Mouse (Mus musculus): ENCODE measurements around the gene Pkm.
A peak's percentile ranks its signal among the peaks of the same experiment; 100 is the strongest.

The Pkm gene

DNA sequence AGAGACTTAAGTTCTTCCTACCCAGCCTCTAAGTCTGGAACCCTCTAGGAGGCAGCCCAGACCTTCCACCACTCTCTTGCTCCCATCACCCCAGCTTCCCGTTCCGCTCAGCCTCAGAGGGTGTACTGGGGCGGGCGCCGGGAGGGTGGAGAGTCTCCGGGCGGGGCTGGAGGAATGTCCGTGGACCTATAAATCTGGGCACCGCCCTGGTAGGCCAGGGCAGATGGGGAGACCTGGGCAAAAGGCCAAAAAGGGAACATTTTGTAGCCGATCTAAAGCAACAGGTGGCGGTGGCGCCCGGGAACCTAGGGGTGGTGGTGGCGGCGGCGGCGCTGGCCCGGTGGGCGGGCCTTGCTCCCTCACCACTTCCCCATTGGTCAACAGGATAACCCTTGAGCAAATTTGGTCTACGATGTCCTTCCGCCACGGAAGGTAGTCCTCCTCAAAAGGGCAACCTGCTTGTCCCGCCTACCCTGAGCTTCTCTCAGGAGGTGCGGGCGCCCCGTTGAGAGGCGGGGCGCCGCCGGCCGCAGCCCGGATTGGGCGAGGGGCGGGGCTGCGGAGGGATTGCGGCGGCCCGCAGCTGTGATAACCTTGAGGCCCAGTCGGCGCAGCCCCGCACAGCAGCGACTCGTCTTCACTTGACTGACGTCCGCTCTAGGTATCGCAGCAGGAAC is at the start of gene Pkm:
Gene Pkm, plus strand, starts transcription at position 411 of the 677 bp plus-strand sequence.
- DNase-seq (ENCODE audit: low read depth, low spot score): peak; percentile 100

DNA sequence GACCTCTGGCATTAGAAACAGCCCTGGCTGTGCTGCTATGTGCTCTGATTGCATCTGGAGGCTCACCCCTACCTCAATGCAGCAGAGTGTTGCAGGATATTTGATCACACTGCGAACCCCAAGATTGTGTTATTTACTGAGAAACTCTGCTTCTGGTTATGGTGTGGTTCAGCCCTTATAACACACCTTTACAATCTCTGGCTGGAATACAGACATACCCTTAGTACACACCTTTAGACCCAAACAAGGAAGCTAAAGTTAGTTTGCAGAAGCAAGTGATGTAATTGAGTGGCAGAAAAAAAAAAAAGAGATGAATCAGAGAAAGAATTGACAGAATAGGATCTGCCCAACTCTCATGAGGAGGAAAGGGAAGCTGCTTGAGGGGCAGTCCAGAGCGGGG is 45.2 kb upstream of the Pkm start:
- DNase-seq (ENCODE audit: low read depth, low spot score): no peak

DNA sequence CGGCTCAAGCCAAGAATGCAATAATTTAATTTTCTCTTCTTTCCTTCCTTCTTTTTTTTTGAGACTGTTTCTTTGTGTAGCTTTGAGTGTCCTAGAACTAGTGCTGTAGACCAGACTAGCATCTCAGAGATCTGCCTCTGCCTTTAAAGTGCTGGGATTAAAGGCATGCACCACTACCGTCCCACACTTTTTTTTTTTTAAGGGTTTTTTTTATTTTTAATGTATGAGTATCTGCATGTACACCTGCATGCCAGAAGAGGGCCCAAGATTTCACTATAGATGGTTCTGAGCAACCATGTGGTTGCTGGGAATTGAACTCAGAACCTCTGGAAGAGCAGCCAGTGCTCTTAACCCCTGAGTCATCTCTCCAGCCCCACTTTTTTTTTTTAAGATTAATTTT is 40.4 kb upstream of the Pkm start:
- no peak for DNase-seq (ENCODE audit: low read depth, low spot score)

DNA sequence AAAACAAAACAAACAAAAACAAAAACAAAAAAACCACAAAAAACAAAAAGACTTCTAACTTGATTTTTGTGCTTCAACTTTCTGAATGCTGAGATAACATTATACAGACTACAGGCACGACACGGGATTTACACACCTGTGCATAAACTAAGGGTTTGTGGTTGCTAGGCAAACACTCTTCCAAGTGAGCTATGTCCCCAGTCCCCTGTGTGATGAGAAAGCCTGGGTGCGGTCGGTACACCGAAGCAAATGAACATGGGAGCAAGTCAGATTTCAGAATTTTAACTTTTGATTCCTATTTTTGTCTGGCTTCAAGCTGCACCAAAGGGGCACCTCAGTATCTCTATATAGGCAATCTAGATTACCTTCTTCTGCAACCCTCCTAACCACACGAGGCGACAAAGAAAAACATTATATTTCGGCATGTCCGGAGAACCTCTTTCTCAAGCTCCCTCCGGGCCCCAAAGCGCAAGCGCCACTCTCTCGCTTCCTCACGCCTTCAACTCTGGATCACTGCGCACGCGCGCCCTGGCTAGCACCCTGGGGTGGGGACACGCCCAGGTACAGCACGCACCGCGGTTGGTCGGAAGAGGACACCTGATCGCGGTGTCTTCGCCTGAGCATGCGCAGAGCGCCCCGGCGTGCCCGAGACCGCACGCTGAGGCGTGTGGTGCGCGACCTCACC is 39.4 kb upstream of the Pkm start, which contains the start of gene Parp6:
Gene Parp6, plus strand, starts transcription at position 663 of the 685 bp plus-strand sequence.
- DNase-seq (ENCODE audit: low read depth, low spot score): peak; percentile 99

DNA sequence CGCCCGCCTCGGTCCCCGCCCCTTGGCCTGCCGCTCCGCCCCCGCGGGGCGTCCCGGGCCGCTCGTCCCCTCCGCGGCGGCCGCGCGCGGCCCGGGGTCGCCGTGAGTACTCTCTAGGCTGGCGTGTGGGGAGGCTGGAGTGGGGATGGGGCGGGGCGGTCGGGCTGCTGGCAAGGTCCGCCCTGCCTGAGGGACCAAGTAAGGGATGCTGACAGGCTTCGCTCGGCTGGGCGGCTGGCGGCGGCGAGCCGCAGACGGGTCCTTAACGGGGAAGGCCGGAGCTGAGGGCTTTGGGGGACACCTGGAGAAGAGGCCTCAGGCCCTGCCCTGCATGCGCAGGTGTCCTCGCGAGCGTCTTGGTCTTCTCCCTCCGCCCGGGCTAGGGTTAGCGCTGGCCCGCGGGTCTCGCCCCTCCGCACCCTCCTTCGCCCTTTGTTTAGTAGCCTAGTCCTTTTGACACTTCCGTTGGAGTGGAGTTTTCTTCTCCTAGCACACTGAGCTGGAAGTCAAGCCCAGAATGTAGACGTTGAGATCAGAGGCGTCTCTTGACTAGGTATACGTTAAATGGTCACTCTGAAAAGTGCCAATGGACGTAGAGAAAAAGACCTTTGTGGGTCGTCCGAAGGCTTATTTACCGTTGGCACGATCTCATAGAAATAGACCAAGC is 38.7 kb upstream of the Pkm start:
- DNase-seq (ENCODE audit: low read depth, low spot score): no peak

DNA sequence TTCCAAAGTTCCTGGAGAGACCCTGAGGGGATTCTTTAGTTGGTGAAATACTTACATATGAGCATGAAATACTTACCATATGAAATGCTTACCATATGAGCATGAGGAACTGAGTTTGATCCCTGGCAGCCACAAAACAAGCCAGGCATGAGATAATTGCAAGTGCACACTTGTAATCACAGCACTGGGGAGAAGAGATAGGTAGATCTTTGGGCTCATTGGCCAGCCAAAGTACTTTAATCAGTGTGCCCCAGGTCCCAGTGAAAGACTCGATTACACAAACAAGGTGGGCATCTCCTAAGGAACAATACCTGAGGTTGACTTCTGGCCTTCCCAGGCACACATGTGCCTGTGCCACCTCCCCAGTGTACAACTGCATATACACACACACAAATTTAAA is 17.8 kb upstream of the Pkm start:
- DNase-seq (ENCODE audit: low read depth, low spot score): no peak

DNA sequence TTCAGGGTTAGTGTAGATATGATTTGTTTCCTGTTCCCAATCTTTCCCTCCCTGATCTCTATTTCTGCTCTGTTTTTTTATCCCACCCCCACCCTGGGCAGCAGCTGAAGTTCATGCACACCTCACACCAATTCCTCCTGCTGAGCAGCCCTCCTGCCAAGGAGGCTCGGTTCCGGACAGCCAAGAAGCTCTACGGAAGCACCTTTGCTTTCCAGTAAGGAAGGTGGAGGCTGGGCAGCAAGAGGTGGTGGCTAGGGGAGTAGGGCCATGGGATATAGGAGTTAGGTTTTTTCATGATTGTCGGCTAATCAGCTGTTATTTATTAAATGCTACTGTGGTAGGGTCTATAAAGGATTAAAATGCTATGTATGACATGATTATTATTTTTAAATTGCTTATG is 16.2 kb upstream of the Pkm start:
- no peak for DNase-seq (ENCODE audit: low read depth, low spot score)

DNA sequence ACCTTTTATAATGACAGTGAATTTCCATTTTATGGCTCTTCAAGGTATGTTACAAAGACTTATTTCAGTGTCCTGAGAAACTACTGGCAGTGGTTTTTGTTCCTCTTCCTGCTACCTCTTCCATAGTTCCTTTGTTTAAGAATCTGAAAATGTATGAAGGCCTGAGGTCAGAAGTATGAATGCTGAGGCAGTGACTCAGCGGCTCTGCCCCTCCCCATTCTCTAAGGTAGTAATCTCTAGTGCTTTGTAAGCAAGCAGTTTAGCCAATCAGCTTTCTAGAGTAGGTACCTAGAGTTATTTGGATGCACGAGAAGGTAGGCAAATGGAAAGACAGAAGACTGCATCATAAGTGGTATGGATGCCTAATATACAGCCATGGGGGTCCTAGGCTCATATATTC is 14.8 kb upstream of the Pkm start:
- DNase-seq (ENCODE audit: low read depth, low spot score): no peak

DNA sequence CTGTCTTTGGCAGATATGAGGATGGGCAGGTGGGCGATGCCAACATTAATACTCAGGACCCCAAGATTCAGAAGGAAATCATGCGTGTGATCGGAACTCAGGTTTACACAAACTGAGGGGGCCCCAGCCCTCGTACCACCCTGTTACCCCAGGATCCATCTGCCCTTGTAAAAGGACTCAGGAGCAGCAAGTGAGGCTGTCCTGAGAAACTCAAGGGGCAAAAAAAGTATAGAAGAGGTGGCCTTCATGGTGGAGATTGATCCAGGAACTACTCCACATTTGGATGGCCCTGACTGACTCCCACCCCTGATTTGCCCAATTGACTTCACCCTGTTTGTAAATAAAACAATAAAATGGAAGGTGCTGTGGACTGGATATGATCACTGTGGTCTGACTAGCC is 6.3 kb upstream of the Pkm start:
- no peak for DNase-seq (ENCODE audit: low read depth, low spot score)

DNA sequence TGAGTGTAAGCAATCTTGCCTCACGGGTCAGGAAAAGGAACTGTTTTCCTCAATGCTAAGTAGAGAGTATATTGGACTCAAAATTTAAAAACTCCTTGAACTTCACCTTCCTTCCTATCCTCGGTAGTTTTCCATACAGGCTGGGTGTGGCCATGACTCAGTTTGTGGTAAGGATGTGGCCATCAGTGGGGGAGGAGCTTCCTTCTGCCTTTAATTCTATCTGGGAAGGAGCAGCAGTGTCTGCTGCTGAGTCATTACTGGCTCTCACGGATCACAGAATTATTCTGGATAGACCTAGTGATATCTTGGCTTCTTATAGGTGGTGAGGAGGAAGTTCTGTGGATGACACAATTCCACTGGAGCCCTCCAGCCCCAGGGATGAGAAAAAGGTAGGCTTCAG is 2.8 kb upstream of the Pkm start:
- DNase-seq (ENCODE audit: low read depth, low spot score): no peak

DNA sequence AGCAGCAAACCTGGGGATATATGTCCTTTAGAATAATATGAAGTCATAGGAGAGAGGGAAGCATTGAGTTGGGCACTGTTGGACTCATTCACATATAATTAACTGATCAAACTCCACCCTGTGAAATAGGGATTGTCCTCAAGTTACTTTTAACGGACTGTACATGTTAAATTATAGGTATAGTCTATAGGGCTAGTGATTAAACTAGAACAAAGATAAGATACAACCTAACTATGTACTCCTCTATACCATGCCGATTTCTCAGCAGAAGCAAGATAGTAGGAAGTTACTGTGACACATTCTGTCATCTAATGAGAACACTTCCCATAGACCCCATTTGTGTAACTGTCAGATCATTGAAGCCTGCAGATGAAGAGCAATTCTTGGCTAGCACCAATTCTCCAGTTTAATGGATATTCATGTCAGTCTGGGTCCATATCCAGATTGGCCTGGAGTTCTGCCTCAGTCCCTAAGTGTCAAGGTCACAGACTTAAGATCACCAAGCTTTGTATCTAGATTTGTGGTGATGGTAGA is 1.7 kb upstream of the Pkm start:
- no peak for DNase-seq (ENCODE audit: low read depth, low spot score)

DNA sequence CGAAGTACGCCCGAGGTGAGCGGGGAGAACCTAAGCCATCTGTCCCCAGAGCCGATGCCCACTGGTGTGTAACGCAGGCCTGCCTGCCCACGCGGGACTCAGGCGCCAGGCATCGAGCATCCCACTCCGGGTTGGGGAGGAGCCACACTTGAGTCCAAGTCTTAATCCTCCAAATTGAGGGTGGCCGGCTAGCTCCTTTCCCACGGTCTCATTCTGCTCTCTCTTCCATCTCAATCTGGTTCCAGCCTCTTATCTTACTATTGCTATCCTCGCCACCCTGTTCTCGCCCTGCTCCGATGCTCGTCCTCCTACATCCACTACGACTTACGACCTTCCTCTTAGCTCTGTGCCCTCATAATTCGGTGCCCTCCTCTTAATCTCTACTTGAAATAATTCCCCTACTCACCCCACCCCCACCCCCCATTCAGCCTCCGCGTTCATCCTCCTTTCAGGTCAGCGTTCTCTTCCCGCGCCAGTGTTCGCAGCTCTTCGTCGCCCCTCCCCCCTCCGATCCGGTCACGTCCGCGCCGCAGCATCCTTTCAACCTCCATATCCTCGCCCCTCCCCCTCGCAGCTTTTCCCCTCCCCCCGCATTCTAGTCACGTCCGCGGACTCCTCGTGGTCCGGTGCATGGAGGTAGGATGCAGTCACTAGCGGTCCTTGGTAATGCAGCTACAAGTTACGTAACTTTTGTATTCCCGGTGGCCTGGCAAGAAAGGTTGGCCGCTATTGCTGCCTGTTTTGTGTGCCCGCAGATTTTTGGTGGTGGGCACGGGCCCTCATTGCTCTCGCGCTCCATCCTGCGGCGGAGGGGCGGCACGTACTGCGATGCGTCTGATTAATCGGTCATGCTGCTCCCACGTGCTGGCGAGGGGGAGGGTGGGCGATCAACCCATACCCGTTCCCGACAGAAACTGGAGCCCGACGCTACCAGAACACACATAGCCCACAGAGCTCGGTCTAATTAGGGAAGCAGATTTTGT is 758 bp downstream of the Pkm start:
- peak; percentile 96 for DNase-seq (ENCODE audit: low read depth, low spot score)

DNA sequence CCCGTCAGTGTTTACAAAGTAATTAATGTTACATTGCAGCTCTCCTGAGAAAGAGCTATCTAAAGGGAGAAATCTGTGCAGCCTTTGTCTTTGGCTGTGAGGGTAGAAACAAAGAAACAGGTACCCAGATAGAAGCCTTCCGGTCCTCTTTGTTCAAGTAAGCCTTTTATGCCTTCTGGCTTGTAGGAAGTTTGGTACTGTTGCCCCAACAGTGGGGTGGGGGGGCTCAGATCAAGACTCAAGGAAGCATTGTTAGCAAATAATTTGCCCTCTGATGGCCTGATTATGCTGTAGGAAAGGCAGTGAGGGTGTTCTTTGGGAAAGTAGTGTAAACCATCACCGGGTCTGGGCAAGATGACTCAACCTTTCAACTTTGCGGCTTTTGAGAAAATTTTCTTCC is 2.0 kb downstream of the Pkm start:
- DNase-seq (ENCODE audit: low read depth, low spot score): no peak

DNA sequence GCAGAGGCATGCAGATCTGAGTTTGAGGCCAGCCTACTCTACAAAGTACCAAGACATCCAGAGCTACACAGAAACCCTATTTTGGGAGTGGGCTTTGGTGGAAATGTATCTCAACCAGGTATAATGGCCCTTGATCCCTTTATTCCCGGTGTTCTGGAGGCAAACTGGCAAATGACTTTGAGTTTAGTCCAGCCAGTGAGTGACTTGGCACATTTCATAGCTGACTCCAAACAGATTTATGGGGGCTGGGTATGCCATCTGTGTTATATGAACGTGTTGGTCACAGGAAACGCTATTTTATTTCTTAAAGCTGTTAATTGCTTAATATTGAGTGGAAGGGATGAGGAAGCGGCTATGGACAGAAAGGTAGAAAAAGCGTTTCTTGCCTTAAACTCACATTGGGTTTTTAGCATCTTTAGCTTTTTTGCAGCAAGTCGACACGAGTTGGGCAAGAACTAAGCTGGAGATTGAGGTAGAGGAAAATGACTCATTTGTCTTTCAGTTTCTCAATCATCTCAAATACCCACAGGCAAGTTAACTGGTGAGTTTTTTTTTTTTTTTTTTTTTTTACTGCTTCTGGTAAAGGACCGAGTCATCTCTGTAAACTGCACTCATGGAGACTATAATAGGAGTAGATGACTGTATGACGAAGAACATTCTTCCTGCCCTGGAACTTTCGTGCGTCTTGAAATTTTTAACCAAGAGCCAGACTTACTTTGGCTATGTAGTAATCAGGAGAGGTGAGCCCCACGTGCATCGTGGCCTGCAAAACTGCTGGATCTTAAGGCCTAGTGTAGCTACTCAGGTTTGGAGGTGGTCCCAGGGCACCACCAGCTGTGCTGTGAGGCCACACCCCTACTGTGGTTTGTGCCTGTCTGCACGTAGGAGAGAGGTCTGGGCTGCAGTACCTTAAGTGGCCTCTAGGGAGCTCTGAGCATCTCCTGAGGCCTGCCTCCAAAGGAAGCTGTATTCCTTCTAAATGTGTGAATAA is 3.2 kb downstream of the Pkm start:
- peak; percentile 95 for DNase-seq (ENCODE audit: low read depth, low spot score)

DNA sequence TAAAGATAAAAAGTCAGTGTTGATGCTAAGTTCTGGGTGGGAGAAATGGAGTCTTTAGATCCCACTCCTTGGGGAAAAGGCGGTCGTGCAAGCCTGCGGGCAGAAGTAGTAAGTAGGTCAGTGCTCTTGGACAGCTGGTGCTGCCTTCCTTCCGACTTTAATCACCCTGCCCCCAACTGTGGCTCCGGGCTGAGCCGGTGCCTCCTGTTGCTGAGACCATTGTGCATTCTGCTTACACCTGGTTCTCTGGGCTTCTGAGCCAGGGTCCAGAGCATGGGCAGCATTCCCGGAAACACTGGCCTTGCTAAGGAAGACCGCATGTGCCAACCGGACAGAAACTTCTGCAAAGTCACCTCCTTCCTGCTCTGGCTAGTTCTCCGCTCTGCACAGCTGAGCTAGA is 4.3 kb downstream of the Pkm start:
- no peak for DNase-seq (ENCODE audit: low read depth, low spot score)

DNA sequence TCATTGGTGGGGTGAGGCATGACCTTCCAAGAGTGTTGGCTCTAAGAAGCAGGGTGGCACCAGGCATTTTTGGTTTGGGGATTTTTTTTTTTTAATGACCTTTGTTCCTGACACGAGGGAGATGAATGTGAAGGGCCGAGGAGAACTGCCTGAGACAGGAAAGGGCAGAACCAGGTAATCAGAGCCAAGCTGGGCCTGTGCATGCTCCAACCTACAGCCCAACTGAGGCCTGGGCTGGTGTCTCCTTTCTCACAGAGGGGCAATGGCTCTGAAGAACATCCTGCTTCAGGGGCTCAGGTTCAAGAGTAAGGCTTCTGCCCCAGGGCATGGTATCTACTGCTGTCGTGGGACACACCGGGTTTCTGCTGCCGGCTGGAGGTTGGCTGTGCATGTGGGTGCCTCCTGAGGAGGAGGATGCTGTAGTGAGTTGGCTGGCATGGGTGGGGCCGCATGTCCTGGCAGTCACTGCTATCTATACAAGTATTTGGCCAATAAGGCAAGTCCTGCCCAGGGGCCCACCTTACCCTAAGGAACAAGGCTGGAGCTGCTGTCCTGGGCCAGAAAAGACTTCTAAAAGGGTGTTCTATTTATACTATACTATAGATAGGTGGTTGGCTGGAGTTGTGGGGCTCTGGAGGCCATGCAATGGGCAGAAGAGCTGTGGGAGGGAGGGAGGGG is 5.3 kb downstream of the Pkm start:
- DNase-seq (ENCODE audit: low read depth, low spot score): no peak

DNA sequence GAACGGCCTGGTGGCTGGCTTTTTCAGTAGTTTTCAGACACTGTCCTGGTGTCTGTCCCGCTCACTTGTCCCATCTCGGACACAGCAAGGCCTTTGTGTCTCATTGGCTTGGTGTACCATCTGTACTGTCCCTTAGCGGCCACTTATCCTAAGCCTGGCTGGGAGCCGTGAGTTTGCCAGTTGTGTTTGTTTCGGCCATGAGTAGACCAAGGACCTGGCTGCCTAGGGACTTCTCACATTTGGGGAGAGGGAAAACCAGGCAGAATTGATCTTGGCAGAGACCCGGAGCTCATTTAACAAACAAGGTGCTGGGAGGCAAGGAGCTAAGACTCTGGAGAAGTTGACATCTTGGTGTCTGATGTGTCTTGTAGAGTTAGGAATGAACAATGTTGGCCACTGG is 7.1 kb downstream of the Pkm start:
- no peak for DNase-seq (ENCODE audit: low read depth, low spot score)

DNA sequence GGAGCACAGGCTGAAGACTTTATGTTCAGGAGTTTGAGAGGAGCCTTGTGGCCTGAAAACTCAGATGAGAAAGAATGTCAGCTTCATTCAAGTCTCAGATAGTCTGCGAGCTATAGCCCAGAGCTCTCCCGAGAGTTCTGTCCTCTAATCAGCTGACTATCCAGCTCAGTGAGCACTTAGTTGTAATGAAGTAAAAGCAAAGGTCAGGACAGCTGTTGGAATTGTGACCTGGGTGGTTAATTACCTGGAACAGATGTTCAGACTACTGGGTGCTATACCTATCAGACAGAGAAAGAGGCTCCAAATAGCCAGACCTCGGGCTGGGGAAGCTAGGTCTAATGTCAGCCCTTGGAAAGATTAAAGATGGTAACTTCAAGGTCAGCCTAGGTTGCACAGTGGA is 7.8 kb downstream of the Pkm start:
- DNase-seq (ENCODE audit: low read depth, low spot score): no peak

DNA sequence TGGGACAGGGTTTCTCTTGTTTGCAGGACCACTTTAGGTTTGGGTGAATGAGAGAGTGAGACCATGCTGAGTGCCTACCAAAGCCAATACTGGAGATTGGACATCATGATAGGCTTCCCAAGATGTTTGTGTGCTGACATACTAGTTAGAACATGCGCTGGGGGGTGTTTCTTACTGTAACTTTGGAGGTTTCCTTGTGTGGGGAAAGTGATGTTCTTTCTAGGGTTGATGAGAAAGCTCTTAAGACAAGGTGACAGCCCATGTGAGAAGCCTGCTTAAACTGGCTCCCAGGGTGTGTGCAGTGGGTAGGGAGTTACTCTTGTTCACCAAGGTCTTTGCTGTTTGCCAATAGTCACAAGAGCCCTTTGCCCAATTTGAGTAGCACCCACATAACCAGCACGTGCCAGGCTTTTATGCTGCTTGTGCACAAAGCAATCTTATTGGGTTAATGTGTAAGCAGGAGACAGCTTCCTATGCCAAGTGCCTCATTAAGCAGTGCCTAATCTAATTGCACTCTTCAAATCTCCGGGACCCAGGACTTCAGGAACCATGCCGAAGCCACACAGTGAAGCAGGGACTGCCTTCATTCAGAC is 8.6 kb downstream of the Pkm start:
- no peak for DNase-seq (ENCODE audit: low read depth, low spot score)

All from mesoderm, embryonic 11.5 days (tissue).